Mouse (Mus musculus) kidney, adult 8-10 months (tissue): ENCODE results near the gene Mapk8.
"Not testable (repeated sequence)": the region's sequence is repeated elsewhere in the genome, so short reads cannot be mapped to it uniquely, and the experiment has no call there.

ENCODE experiments used
- DNase-seq, 2 experiments: peaks; one replicate each; pipeline ENCODE4 v3.0.0; 2022

Gene Mapk8

GRCm38 (mm10) chr14:33447027-33447569, at the start of gene Mapk8:
TSS of gene Mapk8 (minus strand) at chr14:33447158.
- peak; percentile 96 to 97 for DNase-seq

- DNase-seq, result no peak
Observed at GRCm38 (mm10) chr14:33495226-33495625, 48.3 kb upstream of the Mapk8 start.

- peak; percentile 78 to 79 for DNase-seq
Observed at GRCm38 (mm10) chr14:33487805-33488550, 41.0 kb upstream of the Mapk8 start.

- DNase-seq, result no peak
Observed at GRCm38 (mm10) chr14:33481991-33482390, 35.0 kb upstream of the Mapk8 start.

- no peak for DNase-seq
Observed at GRCm38 (mm10) chr14:33476094-33476760, 29.3 kb upstream of the Mapk8 start.

- DNase-seq, result no peak
Observed at GRCm38 (mm10) chr14:33474461-33474860, 27.5 kb upstream of the Mapk8 start.

GRCm38 (mm10) chr14:33471331-33471730, 24.4 kb upstream of the Mapk8 start, which contains the start of gene Frmpd2:
TSS of gene Frmpd2 (plus strand) at chr14:33471696.
- DNase-seq, result no peak

- DNase-seq, result no peak
Observed at GRCm38 (mm10) chr14:33467766-33468165, 20.8 kb upstream of the Mapk8 start.

GRCm38 (mm10) chr14:33463658-33464057, 16.7 kb upstream of the Mapk8 start:
- no peak for DNase-seq

- no peak for DNase-seq
Observed at GRCm38 (mm10) chr14:33450331-33450730, 3.4 kb upstream of the Mapk8 start.

- no peak for DNase-seq
Observed at GRCm38 (mm10) chr14:33449296-33449840, 2.4 kb upstream of the Mapk8 start.

GRCm38 (mm10) chr14:33448276-33448675, 1.3 kb upstream of the Mapk8 start:
- DNase-seq, result no peak

- DNase-seq, result peak in 1 of 2 experiments; percentile 24
Observed at GRCm38 (mm10) chr14:33446561-33447023, 366 bp downstream of the Mapk8 start.

GRCm38 (mm10) chr14:33445962-33446361, 996 bp downstream of the Mapk8 start:
- no peak for DNase-seq

- no peak for DNase-seq
Observed at GRCm38 (mm10) chr14:33443780-33444179, 3.2 kb downstream of the Mapk8 start.

GRCm38 (mm10) chr14:33432485-33432884, 14.5 kb downstream of the Mapk8 start:
- not testable (repeated sequence) for DNase-seq

GRCm38 (mm10) chr14:33424124-33424523, 22.8 kb downstream of the Mapk8 start:
- no peak for DNase-seq

GRCm38 (mm10) chr14:33423003-33423402, 24.0 kb downstream of the Mapk8 start:
- no peak for DNase-seq

- peak in 1 of 2 experiments; percentile 50 for DNase-seq
Observed at GRCm38 (mm10) chr14:33418311-33418909, 28.5 kb downstream of the Mapk8 start.

- DNase-seq, result no peak
Observed at GRCm38 (mm10) chr14:33415746-33416145, 31.2 kb downstream of the Mapk8 start.

- peak in 1 of 2 experiments; percentile 33 for DNase-seq
Observed at GRCm38 (mm10) chr14:33402331-33402730, 44.6 kb downstream of the Mapk8 start.

GRCm38 (mm10) chr14:33400019-33400418, 46.9 kb downstream of the Mapk8 start:
- DNase-seq, result no peak
